In the genomic region with DNA sequence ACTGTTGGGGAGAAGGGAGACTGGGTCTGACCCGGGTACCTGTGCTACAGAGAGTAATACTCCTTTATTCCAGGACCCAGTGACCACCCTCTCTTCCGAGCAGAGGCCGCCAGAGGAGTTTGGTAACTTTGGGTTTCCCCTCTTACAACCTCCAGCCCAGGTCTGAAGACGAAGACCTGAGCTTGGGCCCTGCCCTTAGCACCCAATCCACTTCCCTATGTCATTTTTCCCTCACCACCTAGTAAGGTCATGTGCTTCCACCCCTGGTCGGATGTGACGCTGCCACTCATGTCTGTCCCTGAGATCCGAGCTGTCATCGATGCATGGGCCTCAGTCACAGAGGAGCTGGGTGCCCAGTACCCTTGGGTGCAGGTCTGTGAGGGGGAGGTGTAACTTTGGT, we compare ENCODE assay signal across 7 mouse cellular contexts. TPM values are rescaled to one million over a fixed set of nuclear protein-coding genes. Genes with fewer than 3 reads are reported as not detected.
DNase-seq lines count a peak whose midpoint lies in the region; ATAC-seq and TF ChIP-seq lines count a peak whose summit lies in the region.

No protein-coding gene starts in this region.

- peaks cover 8% of the 10 kb centered on the region for H3K4me1 ChIP-seq in lung, adult 2 months (ENCODE audit: control insufficient read depth, insufficient read depth, low read length)
- no peaks in the 10 kb centered on the region for H3K4me1 ChIP-seq in embryonic fibroblast, embryonic 13.5 days (ENCODE audit: control insufficient read depth, insufficient read depth, low read length)
- peaks cover 29% of the 10 kb centered on the region for H3K4me1 ChIP-seq in intestine, embryonic 15.5 days (replicated peaks)
- peaks cover 15% of the 10 kb centered on the region; the same call in 1 of the 2 replicates for H3K4me1 ChIP-seq in neural tube, embryonic 14.5 days (ENCODE audit: control insufficient read depth, insufficient read depth, low read length)

- 0 out of 2 replicates have a peak, but pooled peaks cover 5% of the 10 kb centered on the region for H3K36me3 ChIP-seq in intestine, embryonic 15.5 days
- H3K36me3 ChIP-seq in neural tube, embryonic 14.5 days (ENCODE audit: control insufficient read depth, insufficient read depth, low read length): no peaks in the 10 kb centered on the region

- H3K27me3 ChIP-seq in intestine, embryonic 15.5 days (replicated peaks): no peaks in the 10 kb centered on the region
- H3K27me3 ChIP-seq in neural tube, embryonic 14.5 days (ENCODE audit: control insufficient read depth, insufficient read depth, low read length): no peaks in the 10 kb centered on the region

- TF ChIP-seq CTCF in lung, adult 2 months (IDR thresholded peaks at IDR 0.05; ENCODE audit: insufficient read depth, low read length): no peak
- no peak for TF ChIP-seq CTCF in embryonic fibroblast, embryonic 13.5 days (IDR thresholded peaks at IDR 0.05; ENCODE audit: borderline replicate concordance, insufficient read depth, low read length)

- no peak for TF ChIP-seq POLR2A in lung, adult 2 months (IDR thresholded peaks at IDR 0.05; ENCODE audit: borderline replicate concordance, extremely low read depth, low read depth, low read length)
- TF ChIP-seq POLR2A in embryonic fibroblast, embryonic 13.5 days (IDR thresholded peaks at IDR 0.05; ENCODE audit: low read depth, low read length): no peak

- H3K9me3 ChIP-seq in intestine, embryonic 15.5 days: no peaks in the 10 kb centered on the region
- no peaks in the 10 kb centered on the region for H3K9me3 ChIP-seq in neural tube, embryonic 14.5 days (ENCODE audit: control insufficient read depth, low read length)

- H3K27ac ChIP-seq in embryonic fibroblast, embryonic 13.5 days (ENCODE audit: insufficient read depth, low read length): no peak overlapping the region
- no peak overlapping the region for H3K27ac ChIP-seq in intestine, embryonic 15.5 days
- H3K27ac ChIP-seq in neural tube, embryonic 14.5 days (ENCODE audit: low read depth, low read length): 0 out of 2 replicates have a peak overlapping the region, but pooled peaks have one; percentile 72

- peak overlapping the region; percentile 75 for H3K9ac ChIP-seq in intestine, embryonic 15.5 days
- peak overlapping the region; percentile 76 for H3K9ac ChIP-seq in neural tube, embryonic 14.5 days (replicated peaks; ENCODE audit: low read depth, low read length)

- no peak for DNase-seq in lung, adult 2 months
- DNase-seq in lung, postnatal 10 days: no peak
- no peak for DNase-seq in natural killer cell, adult 2 months (ENCODE audit: low spot score in 2 of 2)
- DNase-seq in embryo, embryonic 10 days (ENCODE audit: low spot score): no peak

- H3K4me2 ChIP-seq in intestine, embryonic 15.5 days (replicated peaks): peak overlapping the region; percentile 88
- H3K4me2 ChIP-seq in neural tube, embryonic 14.5 days (ENCODE audit: low read depth, low read length): peak overlapping the region; percentile 93

- ATAC-seq in intestine, embryonic 15.5 days: no peak
- no peak for ATAC-seq in neural tube, embryonic 14.5 days (ENCODE audit: low read depth)

- WGBS in lung, adult 2 months: 63% methylated on average over 8 of the region's 8 CpGs
- WGBS in intestine, embryonic 15.5 days: 73% methylated on average over 8 of the region's 8 CpGs
- 83% methylated on average over 8 of the region's 8 CpGs for WGBS in neural tube, embryonic 14.5 days

- H3K4me3 ChIP-seq in lung, adult 2 months (replicated peaks; ENCODE audit: extremely low read depth, low read depth, low read length): peak overlapping the region; percentile 26
- H3K4me3 ChIP-seq in embryonic fibroblast, embryonic 13.5 days (ENCODE audit: insufficient read depth, low read length): peak overlapping the region; percentile 13; the same call in 1 of the 2 replicates
- H3K4me3 ChIP-seq in intestine, embryonic 15.5 days (replicated peaks): peak overlapping the region; percentile 60
- H3K4me3 ChIP-seq in neural tube, embryonic 14.5 days (ENCODE audit: low read depth, low read length): peak overlapping the region; percentile 76

RNA-seq across cellular contexts. Expression of a gene that starts 0.5 kb away (rescaled TPM):
- 70.9 and 83.3 TPM in 2 replicates for polyA plus RNA-seq in lung, adult 2 months (2012; rRNA removed)
- polyA plus RNA-seq in embryonic fibroblast, embryonic 13.5 days (2011; ENCODE audit: insufficient read length, low read depth, missing spikeins): 78.6 and 103 TPM in 2 replicates
- polyA plus RNA-seq in intestine, embryonic 15.5 days (2015; fragmentation: Nextera tagmentation; extraction: Ambion mirVana): 94.7 and 108 TPM in 2 replicates
- 77.6 and 89.3 TPM in 2 replicates for polyA plus RNA-seq in neural tube, embryonic 14.5 days (2014; fragmentation: Nextera tagmentation; extraction: Ambion mirVana)

RNA-seq across cellular contexts. Expression of a gene that starts 1.4 kb away (rescaled TPM):
- 95.1 and 103 TPM in 2 replicates for polyA plus RNA-seq in lung, adult 2 months (2012; rRNA removed)
- 25.1 and 25.5 TPM in 2 replicates for polyA plus RNA-seq in embryonic fibroblast, embryonic 13.5 days (2011; ENCODE audit: insufficient read length, low read depth, missing spikeins)
- 64.8 and 70.9 TPM in 2 replicates for polyA plus RNA-seq in intestine, embryonic 15.5 days (2015; fragmentation: Nextera tagmentation; extraction: Ambion mirVana)
- polyA plus RNA-seq in neural tube, embryonic 14.5 days (2014; fragmentation: Nextera tagmentation; extraction: Ambion mirVana): 42.6 and 53.5 TPM in 2 replicates

RNA-seq across cellular contexts. Expression of a gene that starts 17.6 kb away (rescaled TPM):
- polyA plus RNA-seq in lung, adult 2 months (2012; rRNA removed): 34.5 and 43.2 TPM in 2 replicates
- 12.6 and 13.4 TPM in 2 replicates for polyA plus RNA-seq in embryonic fibroblast, embryonic 13.5 days (2011; ENCODE audit: insufficient read length, low read depth, missing spikeins)
- polyA plus RNA-seq in intestine, embryonic 15.5 days (2015; fragmentation: Nextera tagmentation; extraction: Ambion mirVana): 30.5 and 31.9 TPM in 2 replicates
- 239 and 281 TPM in 2 replicates for polyA plus RNA-seq in neural tube, embryonic 14.5 days (2014; fragmentation: Nextera tagmentation; extraction: Ambion mirVana)

RNA-seq across cellular contexts. Expression of a gene that starts 25.5 kb away (rescaled TPM):
- polyA plus RNA-seq in lung, adult 2 months (2012; rRNA removed): not detected in 2 replicates
- not detected in 2 replicates for polyA plus RNA-seq in embryonic fibroblast, embryonic 13.5 days (2011; ENCODE audit: insufficient read length, low read depth, missing spikeins)
- polyA plus RNA-seq in intestine, embryonic 15.5 days (2015; fragmentation: Nextera tagmentation; extraction: Ambion mirVana): not detected in 2 replicates
- polyA plus RNA-seq in neural tube, embryonic 14.5 days (2014; fragmentation: Nextera tagmentation; extraction: Ambion mirVana): 1.4 and 1.8 TPM in 2 replicates

RNA-seq across cellular contexts. Expression of a gene that starts 33.5 kb away (rescaled TPM):
- polyA plus RNA-seq in lung, adult 2 months (2012; rRNA removed): 44.3 and 45.0 TPM in 2 replicates
- 81.6 and 98.1 TPM in 2 replicates for polyA plus RNA-seq in embryonic fibroblast, embryonic 13.5 days (2011; ENCODE audit: insufficient read length, low read depth, missing spikeins)
- polyA plus RNA-seq in intestine, embryonic 15.5 days (2015; fragmentation: Nextera tagmentation; extraction: Ambion mirVana): 122 and 131 TPM in 2 replicates
- polyA plus RNA-seq in neural tube, embryonic 14.5 days (2014; fragmentation: Nextera tagmentation; extraction: Ambion mirVana): 259 and 281 TPM in 2 replicates

Comparison
In these comparisons a context has a peak if more than half of its experiments do, and no peak if none do; other contexts are left out.
1. H3K4me3 ChIP-seq: peak in every context shown above with its lines; median percentile 76 in neural tube, embryonic 14.5 days; 60 in intestine, embryonic 15.5 days; 26 in lung, adult 2 months; 13 in embryonic fibroblast, embryonic 13.5 days.